Mouse (Mus musculus): ENCODE measurements at regions not wholly inside any gene's neighbourhood (a gene's known extent, or its start where the extent isn't known, plus 50 kb on each side); places are given as distances from the start of the nearest gene placed in this dataset.
"Not testable (repeated sequence)": the region's sequence is repeated elsewhere in the genome, so short reads cannot be mapped to it uniquely, and the experiment has no call there.

DNA sequence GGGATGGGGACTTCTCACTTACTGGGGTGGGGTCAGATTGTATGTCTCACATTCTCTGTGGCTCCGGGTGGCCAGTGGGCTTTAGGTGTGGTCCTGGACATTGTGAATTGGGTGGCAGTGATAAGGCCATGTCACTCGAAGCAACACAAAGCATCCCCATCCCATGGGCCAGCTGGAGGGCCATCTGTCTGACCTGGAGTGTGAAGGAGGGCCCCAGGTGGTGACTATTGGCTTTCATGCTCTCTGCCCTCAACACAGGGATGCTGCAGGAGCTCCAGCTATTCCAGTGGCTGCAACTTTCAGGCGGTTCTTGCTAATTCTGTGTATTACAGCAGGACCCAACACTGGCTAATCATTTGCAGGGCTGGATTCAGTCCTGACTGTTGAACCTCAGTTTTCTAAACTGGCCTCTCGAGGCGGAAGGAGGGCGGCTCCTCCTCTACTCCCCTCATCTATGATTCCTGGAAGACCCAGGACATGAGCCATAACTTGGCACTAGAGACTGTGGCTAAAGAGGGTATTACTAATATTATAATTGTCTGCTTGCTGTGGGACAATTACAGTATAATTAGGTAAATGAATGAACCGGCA is 64.1 kb downstream of the 9530068E07Rik start:
- peak; percentile 66 for DNase-seq

DNA sequence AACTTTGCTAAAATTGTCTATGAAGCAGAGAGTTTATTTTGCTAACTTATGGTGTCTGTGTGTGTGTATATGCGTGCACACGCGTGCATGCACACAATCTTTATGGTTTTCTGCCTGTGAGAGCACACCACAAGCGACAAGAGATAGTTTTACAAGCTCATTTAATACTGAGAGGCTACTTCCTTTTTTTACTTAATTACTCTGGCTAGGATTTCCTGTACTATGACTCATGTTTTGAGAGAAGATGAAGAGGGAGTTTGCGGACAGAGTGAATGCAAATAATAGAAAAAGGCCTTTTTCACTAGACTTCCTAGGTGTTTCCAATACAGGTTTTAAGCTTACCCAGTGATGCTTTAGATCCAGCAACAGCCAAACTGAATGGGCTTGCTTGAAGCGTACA is 74.9 kb downstream of the 9530068E07Rik start:
- not testable (repeated sequence) for DNase-seq

DNA sequence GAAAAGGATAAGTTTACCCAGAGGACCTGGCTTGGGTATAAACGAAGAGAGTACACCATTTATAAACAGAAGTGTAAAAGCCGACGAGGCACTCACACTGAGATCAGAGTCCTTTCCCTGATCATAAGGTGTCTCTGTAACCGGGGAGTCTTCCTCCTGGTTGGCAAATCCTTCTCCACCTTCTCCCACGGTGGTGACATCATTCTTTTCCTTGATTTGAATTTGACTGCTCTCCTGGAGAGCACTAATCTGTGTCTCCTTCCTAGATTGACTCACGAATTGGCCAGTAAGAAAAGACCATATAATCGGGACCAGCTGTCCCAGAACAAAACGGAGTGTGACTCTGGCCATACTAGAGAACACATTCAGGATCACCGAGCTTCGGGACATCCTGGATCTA is 83.9 kb downstream of the 9530068E07Rik start:
- DNase-seq, result peak; percentile 18

DNA sequence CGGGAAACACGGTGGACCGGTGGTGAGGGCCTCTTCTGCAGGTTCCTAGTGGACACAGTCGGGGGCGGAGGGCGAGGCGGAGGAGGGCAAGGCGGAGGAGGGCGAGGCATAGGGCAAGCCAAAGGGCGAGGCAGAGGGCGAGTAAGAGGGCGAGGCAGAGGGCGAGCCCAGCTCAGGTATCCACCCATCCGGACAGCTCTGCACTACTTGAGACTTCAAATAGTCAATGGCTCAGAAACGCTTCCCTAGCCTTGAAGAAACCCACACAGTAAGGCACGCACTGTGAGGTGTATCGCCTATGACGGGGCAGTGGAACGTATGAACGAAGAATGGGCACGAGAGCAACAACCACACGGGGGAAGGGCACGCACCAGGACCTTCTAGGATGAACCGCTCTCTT is 84.5 kb downstream of the 9530068E07Rik start:
- DNase-seq, result peak; percentile 58

DNA sequence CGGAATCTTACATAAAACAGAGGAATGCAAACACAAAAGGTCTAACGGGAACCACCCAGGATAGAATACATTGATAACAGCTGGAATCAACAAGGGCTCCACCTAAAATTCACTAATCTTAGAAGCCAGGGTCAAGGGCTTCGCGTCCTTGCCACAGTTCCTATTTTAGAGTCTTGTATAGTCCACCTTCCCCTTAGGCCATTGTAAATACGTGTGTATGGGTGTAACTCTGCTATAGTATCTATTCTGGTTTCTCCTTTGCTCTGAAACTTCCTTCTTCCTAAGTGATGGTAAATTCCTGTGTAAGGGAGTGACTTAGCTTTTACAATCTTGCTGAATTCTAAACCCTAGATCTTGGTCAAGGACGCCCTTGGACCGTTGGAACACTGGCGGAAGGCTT is 87.3 kb downstream of the 9530068E07Rik start:
- not testable (repeated sequence) for DNase-seq

DNA sequence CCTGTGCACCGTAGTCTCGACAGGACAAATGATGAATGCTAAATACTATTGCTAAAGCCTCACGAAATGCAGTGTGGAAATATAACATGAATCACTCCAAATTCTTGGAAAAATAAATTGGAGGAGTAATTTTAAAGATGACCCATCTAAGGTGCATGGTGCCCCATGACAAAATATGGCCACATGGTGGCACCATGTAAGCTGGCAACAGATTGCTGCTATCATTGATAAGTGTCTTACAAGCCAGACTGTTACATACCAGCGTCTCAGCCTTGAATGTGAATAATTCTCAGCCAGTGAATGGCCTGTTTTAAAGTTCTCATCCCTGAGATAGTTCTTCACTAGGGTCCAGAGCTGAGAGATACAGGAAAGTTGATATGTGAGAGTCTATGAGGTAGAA is 92.3 kb downstream of the 9530068E07Rik start:
- peak; percentile 24 for DNase-seq

DNA sequence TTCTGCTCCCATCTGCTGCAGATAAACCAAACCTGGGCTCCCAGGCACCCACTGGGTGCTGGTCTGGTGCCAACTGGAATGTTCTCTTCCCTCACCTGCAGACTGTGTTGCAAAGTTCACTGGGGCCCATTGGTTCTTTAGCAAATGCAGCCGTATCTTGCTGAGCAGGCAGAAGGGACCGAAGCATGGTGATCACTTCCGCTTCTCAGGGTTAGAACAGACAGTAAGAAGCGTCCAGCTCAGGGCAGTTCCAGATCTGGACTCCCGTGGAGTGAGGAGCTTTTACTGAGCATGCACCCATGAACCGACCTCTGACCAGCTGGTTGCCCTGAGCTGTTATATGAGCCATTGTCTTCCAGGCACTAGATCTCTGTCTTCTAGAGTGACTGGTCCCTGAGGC is 97.1 kb downstream of the 9530068E07Rik start:
- DNase-seq, result peak; percentile 51

DNA sequence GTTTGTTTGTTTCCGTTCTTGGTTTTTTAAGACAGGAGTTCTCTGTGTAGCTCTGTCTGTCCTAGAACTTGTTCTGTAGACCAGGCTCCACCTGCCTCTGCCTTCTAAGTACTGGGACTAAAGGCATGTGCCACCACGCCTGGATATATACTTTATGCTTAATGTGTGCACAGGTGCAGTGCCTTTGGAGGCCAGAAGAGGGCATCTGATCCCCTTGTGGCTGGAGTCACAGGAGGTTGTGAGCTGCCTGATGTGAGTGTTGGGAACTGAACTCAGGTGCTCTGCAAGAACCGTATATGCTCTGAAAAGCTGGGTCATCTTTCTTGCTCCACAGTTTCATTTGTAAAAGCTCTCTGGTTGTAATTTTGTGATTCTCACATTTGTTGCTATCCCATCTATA is 100.7 kb downstream of the 9530068E07Rik start:
- DNase-seq, result no peak

DNA sequence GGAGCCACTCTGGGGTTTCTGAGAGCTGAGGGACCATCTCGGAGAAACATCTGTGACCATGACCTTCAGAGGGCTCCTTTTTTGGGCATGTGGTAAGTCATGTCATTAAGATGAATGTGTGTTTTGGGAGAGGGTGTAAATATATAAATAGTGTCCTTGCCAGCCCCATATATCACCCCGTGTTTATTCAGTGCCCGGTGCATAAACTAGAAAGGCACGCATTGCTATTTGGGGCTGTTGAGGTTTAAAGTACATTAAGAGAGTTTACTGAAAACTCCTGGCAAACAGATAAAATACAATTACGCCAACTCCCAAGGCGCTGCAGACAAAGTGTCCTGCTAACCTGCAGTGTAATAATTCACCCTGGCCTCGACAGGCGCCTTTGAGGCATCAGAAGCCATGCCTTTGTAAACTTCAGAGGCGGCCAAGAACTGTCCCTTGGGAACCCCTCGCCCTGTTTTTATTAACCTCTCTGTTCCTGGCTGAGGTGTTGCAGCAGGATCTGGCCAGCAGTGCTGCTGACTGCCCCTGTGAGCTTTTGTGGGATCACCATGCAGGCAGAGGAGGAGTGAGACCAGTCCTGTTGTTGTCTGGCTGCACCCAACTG is 106.6 kb downstream of the 9530068E07Rik start:
- no peak for DNase-seq

DNA sequence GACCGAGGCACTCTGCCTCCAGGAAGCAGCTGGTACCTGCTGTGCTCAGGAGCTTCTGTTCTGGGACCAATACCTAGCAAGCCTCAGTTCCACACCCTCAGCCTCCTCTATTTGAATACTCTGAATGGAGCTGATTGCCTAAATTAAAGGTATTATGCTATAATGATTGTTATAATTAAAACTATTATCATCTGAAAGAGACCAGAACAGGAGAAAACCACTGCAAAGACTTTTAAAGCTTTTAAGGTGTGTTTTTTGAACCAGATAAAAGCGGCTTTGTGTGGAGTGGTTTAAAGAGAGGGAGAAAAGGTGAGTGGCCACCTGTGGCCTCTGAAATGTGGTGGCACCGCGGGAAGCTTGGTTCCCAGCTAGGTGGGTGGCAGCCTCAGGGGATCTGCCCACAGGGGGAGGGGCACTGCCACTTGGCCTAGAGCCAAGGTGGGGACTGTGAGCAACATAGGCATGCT is 115.6 kb downstream of the 9530068E07Rik start:
- DNase-seq, result no peak

DNA sequence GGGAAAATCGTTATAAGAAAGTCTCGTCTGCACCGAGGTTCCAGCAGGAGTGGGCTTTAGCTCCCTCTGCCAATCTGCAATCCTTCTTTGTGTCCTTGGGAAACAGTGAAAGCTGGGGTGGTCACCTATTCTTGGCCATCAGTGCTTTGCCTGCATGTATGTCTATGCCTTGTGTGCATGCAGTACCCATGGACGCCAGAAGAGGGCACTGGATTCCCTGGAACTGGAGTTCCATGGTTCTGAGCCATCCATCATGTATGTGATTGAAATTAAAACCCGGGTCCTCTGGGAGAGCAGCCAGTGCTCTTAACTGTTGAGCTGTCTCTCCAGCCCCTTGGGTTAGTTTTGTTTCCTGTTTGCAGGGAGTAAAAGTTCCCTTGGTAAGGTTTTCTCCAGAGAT is 121.1 kb downstream of the 9530068E07Rik start:
- no peak for DNase-seq

DNA sequence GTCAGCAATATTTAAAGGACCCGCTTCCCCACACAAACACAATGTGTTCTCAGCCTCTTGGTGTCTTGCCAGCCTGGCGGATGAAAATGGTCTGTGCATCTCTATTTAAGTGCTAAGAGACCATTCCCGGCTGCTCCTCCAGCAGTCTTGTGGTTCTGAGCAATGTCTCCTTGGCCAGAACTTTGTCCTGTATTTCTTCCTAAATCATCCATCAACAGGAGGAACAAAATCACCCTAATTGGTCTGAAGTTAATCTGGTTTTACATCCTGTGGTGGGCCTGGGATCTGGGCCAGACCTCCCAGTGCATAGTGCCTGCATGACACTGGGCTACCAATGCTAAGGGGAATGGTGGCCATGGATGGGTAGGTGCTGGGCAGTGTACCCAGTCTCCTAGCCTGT is 123.6 kb downstream of the 9530068E07Rik start:
- no peak for DNase-seq

DNA sequence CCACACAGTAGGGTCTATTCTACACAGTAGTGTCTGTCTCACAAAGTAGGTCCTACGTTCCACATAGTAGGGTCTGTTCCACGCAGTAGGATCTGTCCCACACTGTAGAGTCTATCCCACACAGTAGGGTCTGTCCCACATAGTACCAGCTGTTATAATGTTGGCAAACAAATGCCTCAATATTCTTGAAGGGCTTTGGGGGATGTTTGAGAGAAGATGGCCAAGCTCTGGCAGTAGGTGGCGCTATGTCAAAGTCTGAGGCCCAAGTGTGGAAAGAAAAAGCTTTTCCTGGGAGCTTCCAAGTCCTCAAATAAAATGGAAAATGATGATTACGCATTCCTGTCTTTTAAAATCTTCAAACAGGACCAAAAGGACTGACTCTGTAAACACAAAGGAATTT is 125.7 kb downstream of the 9530068E07Rik start:
- no peak for DNase-seq

DNA sequence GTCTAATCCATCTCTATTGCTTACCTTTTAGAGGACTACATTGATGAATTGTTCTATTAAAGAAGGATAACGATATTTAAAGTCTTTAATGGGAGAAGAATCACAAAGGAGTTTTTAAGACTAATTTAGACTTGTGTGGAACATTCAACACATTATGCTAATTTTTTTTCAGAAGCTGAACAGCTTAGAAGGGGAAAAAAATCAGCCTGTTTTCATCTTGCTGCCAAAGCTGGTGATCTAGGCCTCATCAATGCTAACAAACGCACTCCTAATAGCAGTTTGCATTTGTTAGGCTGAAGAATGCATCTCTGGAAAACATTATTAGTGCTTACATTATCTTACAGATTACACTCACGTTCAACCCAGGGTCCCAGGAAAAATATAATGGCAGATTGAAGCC is 126.2 kb downstream of the 9530068E07Rik start:
- no peak for DNase-seq

DNA sequence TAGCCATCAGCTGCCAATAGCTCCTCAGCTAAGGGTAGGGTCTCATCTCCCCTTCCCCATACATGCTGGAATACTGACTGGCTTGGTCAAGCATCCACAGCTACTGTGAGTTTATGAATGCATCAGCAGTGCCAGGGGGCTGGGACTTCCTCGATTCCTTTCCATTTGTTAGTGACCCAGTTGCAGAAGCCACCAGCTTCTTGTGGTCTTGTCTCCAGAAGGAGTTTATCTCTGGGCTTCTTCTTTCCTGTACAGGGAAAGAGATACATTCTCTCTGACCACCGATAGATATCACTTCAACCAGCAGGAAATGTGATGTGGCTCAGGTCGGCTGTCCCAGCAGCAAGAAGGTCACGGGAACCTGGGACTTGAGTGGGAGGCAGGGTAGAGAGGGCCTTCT is 127.0 kb downstream of the 9530068E07Rik start:
- DNase-seq, result no peak

DNA sequence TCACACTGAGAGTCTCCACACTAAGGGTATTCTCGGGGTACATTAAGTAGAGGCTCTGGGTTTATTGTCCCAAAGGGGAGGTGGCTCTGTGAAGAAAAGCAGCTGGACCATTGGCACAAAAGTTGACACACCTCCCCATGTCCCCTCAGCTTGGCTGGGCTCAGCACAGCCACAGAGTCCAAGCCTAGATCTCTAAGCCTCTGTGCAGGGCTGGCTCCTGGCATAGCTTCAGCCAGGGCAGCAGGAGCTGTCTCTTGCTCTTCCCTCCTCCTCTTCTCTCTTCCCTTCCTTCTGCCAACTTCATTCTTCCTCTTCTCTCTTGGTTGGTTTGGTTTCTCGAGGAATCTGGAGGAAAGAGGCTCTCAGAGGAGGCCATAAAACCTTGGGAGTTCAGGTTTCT is 127.4 kb downstream of the 9530068E07Rik start:
- no peak for DNase-seq

DNA sequence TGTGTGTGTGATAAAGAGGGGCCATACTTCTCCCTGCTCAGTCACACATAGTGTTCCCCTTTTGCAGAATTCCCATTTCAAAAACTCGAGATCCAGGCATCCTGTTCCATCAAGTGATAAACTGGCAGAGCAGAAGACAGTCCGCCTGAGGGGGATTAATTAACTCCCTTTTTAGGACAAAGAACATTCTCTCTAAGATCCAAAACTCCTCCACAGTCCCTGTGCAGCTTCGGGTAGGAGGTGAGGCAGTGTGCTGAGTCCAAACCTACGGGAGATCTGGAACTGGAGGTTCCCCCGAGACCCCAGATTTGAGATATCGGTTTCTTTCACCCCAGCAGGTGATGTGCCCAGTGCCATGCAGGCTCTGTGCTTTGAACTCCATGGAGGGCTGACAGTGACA is 129.2 kb downstream of the 9530068E07Rik start:
- no peak for DNase-seq

DNA sequence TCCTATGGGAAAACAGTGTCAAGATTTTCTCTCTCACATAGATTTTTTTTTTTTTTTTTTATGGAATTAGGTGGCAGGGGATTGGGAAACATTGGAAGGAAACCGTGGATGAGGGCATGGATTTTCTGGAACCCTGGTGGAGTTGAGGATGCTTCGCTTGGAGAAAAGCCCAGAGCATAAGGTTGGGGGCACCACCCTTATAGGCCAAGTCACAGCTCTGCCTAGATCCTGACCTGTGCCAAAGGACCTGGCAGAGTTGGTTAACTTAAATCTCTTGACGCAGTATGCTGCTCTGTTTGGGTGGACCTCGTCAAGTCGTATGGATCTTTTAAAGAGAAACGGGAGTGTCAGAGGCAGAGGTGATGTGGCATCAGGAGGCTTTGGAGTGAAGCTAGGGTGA is 130.1 kb downstream of the 9530068E07Rik start:
- DNase-seq, result no peak

DNA sequence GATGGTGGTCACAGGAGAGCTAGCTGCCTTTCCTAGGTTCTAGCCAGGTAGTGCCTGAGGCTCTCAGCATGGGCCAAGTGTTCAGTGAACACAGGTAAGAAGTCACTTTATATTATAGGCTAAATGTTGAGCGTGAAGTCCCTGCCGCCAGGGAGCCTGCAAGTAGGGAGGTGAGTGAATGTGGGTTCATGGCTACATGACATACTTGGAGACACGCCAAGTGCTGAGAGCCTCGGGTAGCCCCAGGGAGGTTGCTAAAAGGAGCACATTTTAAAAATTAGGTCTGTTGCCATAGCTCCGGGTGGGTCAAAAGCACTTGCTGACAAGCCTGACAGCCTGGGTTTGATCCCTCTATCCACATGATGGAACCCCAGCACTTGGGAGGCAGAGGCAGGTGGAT is 137.2 kb downstream of the 9530068E07Rik start:
- DNase-seq, result no peak

DNA sequence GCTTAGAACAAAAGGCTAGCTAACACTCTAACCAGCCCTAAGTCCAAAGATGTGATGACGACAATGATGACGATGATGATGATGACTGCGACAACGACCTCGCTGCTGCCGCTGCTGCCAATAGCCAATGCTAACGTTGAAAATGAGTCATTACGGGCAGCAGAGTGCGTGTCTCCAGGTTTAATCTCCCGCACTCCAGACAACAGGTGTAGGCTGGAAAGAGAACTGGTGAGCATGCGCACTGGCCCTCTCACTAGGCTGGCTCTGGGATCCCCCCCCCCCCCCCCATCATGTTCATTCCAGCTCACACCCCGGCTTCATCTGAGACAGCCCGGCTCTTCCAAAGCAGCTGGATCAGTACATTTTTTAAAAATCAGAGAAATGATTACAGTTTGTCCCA is 138.4 kb downstream of the 9530068E07Rik start:
- no peak for DNase-seq

DNA sequence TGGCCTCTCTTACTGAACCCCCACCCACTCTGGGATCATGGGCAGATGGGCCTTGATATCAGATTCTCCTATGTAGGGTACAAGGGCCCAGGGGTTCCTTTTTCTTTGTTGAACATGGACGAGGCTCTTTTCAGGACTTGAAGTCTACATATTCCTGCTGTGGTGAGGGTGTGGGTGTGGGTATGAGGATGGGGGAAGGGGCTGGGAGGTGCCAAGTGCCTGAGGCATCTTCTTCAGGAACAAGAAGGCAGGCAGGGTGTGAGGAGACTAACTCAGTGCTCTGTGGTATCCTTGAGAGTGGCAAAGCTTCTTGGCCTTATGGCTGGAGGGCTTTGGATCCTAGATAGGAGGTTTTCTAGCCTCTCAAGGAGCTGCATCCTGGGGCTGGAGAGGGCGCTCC is 140.0 kb downstream of the 9530068E07Rik start:
- no peak for DNase-seq

DNA sequence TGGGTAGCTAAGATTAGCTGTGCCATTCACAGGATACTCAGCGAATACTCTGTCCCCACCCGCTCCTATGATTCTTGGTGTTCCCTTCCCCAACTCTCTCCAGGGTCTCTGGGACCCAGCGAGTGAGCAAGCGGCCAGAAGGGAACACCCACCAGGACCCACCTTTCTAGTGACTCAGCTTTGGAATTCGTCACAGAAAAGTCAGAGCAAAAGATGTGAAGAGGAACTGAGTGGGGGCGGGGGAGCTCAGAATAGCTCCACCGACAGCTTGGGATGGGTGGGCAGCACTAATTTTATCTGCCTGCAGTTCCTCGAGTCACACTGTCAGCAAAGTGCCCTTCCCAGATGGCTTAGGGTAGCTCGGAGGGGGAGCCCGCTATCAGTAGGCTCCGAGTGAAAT is 140.6 kb downstream of the 9530068E07Rik start:
- DNase-seq, result no peak

DNA sequence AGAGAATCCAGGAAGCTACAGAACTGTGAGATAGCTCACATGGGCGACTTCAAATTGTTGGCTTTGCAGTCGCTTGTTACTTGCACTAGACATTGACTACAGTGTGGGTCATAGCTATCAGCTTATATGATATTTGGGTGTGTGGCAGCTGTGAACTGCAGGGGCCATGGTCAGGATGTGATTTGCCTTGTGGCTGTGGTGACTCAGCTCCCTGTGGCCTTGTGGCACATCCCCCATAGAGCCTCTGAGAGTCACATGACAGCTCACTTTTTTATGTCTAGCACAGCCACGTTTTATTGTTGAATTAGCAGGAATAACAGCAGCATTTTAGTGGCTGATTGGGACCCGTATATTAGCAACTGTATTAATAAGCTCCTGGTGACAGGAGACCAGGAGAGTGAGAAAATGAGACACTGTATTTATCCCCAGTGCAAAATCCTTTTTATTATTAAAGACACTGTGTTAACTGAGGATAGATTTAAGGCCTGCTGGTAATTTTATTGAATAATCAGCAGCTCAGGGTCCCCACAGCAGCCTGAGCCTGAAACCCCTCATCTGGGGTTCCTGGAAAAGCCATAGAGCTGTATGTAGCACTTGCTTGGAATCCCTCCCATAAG is 141.7 kb downstream of the 9530068E07Rik start:
- no peak for DNase-seq

DNA sequence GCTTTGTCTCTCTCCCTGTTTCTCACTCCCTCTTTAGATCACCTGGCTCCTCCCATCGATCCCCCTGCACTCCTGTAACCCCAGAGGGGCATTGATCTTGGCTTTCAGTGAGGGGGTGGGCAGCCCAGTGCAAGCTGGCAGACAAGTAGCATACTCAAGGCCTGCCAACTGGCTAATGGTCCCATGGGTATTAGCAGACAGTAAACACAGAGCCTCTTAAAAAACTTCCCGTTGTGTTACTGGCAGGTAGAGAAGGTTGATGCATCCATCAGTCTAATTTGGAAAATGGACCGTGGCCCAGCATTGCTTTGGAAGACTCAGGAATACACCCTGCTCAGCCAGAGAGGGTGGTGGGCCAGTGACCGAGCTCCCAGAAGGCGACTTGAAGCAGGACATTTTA is 145.0 kb downstream of the 9530068E07Rik start:
- no peak for DNase-seq

DNA sequence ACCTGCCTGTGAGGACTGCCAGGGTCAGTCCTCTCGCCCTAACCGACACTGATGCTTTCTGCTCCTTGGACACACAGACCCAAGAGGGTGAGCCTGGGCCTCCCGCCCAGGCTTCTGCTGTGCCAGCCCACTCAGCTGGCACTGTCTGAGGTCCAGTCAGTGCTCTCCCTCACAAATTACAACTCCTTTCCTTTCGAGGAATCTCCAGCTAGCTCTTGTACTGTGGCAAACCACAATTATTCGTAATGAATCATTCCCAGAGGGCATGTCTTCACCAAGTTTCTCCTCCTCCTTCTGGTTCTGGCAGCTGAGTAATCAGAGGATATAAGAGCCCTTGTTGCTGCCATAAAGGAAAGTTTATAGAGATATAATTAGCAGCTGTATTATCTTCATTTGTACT is 155.2 kb downstream of the 9530068E07Rik start:
- DNase-seq, result no peak
